Mouse (Mus musculus): Measurements from ENCODE around the gene Cuedc2.

Gene Cuedc2

GRCm38 (mm10) chr19:46338942-46339286 is 412 bp upstream of the Cuedc2 start:
- no peak for DNase-seq

- no peak for DNase-seq
Measured at GRCm38 (mm10) chr19:46337719-46338330, 677 bp downstream of the Cuedc2 start.

- DNase-seq: no peak
Measured at GRCm38 (mm10) chr19:46333906-46334305, 4.6 kb downstream of the Cuedc2 start.

- no peak for DNase-seq
Measured at GRCm38 (mm10) chr19:46332721-46333339, 5.7 kb downstream of the Cuedc2 start.

DNA sequence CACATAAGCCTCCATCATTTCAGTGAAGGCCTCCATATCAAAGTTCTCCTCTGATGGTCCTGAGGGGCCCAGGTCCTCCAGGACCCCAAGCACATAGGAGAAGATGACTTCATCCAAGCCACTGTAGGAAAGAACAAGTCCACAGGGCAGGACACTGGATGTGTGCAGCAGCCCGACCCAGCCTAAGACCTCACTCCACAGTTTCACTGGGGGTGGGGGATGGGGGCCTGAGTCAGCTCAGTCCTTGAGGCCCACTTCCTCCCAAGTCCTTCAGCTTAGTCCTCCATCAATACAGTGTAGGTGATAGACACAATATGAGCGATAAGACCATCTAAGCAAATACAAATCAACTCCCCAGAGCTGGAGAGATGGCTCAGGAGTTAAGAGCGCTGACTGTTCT is 6.6 kb downstream of the Cuedc2 start:
- DNase-seq: no peak

GRCm38 (mm10) chr19:46331326-46331725 is 7.2 kb downstream of the Cuedc2 start:
- no peak for DNase-seq

DNA sequence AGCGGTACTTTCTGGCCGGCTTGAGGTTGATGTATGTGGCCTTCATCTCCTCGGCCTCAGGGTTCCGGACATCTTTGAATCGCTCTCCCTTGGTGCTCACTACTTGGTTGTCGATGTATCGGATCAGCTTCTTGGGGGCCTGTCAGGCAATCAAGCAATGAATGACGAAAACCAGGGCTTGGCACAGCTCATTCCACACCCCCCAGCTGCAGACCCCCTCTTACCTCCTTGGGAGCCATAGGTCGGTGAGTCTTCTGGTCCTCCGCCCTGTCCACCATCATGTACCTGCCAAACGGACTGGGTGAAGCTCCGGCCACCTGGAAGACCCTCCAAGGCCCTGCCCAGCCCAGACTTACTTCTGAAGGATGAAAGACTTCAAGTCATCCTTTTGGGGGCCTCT is 7.8 kb downstream of the Cuedc2 start:
- DNase-seq: no peak

DNA sequence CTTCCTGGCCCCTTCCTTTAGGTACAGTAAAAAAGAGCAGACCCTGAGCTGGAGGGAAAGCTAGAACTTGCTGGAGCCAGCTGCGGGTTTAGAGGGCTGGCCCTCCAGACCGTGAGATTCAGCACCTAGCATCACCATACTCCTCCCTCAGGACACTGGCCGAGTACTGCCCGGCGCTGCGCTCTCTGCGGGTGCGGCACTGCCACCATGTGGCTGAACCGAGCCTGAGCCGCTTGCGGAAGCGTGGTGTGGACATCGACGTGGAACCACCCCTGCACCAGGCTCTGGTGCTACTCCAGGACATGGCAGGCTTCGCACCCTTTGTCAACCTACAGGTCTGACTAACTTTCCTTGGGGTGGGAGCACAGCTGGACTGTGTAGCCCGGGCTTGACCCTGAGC is 8.6 kb downstream of the Cuedc2 start:
- peak; percentile 93 for DNase-seq

GRCm38 (mm10) chr19:46329031-46329641 is 9.4 kb downstream of the Cuedc2 start:
- DNase-seq: peak; percentile 56

- DNase-seq: peak; percentile 99
Measured at GRCm38 (mm10) chr19:46328081-46329030, 10.1 kb downstream of the Cuedc2 start, which contains the start of gene Fbxl15. Gene Fbxl15 (plus strand): TSS chr19:46328184.

DNA sequence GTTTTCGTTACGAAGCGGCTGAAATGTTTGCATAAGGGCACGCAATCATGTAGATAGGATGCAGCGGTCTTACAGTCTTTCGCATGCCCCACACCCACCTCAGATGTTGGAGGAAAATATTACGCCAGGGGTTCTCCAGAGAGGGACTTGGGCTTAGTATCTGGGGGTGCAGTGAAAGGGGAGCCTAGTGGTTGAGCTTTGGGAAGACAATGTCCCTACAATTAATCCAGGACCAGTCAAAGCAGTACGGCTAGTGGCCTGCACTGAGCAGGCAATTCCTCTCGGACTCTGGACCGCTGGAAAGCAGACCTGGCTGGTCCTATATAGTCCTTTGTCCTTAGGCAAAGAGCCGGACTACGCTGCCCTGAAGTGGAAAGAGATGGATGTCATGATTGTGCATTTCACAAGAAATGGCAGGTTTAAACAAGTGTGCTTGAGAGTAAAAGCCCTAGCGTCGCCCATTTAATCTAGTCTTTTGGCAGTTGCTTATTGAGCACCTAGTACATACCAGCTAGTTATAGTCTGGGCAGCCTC is 10.9 kb downstream of the Cuedc2 start:
- no peak for DNase-seq

DNA sequence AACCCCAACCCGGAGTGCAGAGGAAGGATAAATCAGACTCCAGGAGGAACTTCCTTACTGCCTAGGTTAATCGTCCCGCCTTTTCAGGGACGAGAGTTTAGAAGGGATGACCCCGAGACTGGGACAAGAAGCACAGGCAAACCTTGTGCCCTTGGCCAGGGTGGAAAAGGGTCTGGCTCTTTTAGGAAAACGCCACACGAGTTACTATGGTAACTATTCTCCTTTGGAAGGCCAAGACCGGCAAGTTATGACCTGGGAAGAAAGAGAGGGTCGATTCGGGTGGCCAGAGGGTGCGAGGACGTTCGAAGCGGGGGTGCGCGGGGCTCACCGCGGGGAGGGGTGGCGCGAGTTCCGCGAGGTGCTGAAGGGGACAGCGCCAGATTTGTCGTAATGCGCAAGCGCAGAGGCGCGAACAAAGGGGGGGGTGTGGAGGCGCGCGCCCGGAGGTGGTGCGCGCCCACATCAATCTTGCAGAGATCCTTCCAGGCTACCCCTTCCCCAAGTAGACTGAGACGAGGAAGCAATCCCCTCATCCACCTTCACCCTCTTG is 11.7 kb downstream of the Cuedc2 start, which contains the start of gene Psd:
Gene Psd, minus strand, starts transcription at position 401 of the 550 bp plus-strand sequence.
- peak; percentile 75 for DNase-seq

DNA sequence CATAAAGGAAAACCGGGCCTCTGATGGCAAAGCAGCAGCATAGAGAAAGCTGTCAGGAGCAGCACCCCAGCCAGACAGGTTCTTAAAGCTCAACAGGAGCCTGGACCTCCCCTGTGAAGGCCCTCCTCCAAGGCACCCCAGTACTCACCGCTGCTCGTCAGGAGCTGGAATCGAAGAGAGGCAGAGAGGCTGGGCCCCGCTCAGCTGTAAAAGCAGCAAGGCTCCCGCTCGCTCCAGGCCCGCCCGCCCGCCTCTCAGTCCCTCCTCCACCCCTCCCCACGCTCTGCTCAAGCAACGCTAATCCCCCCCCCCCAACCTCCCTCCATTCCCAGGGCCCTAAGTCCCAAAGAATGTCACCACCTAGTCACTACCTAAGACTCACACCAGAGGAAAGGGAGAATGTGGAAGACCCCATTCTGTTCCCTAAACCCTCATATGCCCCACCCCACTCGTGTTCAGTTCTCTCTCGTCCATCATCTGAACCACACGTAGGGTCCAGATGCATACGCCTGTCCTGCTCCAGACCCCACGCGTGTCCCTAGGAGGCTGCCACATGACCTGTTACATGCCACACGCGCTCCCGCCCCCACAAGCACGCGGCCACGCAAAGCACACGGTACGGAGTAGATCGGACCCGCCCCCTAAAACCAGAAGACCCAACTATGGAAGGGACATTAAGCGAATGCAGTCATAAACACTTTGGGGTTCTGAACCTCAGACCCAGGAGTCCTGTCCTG is 12.3 kb downstream of the Cuedc2 start:
- DNase-seq: no peak

DNA sequence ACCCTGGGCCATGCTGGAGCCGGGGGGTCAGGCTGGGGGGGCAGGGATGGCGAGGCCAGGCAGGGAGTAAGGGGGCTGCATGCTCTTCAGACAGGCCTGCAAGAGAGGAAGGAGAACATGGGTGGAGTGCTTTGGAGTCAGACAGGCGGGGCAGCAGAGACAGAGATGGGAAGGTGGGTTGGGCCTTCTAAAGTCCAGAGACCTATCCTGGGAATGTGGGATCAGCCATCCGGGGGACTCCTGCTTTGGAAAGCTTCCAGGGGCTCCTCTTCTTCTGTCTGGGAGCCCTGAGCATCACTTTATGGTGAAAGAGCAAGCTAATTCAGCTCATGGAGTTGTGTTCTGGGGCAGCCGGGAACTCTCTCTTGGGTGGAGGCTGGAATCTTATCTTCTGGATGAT is 13.6 kb downstream of the Cuedc2 start:
- no peak for DNase-seq

GRCm38 (mm10) chr19:46324366-46324765 is 14.1 kb downstream of the Cuedc2 start:
- DNase-seq: no peak

DNA sequence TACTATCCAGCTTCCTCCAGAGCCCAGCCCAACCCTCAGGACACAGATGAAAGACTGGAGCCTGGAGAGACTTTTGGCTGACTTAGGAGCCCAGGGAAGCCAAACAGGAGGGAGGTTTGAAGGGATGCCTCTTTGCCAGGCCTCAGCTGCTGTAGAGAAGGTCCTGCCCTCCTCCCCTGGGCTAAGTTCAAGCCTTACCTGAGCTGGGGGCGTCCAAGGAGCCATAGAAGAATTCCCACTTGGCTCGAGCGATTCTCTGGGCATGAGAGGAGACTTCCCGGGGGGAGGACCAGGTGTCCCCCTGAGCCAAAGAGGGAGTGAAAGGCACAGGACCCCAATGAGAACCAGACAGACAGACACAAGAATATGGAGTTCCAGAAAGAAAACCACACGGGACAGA is 14.8 kb downstream of the Cuedc2 start:
- no peak for DNase-seq

DNA sequence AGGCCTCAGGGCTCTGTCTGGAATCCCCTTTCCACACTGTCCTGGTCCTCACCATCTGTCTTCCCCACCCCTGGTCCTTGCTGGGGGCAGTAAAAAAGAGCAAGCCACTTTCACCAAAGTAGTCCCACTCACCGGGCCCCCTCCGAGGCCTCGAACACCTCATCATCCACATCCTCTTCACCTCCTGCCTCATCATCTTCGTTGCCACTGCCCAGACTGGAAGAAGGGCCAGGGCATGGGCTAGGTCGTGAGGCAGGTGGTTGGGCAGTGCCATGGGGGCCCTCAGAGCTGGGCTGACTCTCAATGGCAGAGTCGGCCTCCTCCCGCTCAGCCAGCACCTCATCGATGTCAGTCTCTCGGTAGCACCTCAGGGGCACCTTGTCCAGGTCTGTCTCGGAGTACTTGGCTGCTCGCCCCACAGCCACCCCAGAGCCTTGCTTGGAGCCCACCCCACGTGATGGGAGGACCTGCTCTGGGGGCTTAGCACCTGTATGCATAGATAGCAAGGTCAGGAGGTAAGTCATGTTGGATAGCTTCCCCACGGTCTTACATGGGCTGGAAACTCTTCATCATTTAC is 15.4 kb downstream of the Cuedc2 start:
- DNase-seq: no peak

DNA sequence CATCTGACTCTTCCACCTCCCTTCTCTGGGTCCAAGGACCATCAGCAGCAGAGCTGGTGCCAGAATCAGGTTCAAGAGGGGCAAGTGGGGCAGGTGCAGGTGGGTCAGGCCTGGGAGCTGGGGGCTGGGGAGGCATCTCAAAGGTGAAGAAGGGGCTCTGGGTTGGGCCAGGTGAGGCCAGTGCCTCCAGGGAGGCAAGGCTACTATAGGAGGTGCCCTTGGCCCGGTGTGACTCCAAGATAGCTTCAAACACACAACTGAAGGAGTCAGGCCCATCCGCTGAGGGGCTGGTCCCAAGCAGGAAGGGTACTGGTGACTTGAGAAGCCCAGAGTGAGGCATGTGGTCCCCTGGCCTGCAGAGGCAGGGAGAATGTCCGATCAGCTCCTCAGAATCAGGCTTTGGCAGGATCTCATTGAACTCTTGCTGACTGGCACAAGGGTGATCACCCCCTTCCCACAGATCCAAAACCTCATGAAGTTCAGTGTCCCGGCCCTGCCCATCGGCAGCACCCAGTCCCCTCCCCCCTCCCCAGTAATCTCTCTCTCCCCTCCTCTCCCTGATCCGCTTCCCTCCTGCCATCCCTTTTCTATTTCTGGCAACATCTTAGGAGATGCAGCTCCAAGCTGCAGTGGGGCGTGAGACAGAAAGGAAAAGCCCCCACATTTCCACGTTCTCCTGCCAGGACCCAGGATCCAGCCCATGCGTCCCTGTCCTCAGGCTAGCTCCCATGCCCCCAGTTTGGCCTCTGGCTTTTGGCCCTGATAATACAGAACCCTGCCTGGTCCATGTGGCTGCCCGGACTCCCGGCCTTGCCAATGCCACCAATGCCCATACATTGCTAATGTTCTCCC is 16.1 kb downstream of the Cuedc2 start:
- no peak for DNase-seq

- no peak for DNase-seq
Measured at GRCm38 (mm10) chr19:46321101-46321943, 17.2 kb downstream of the Cuedc2 start.

Measured in kidney, postnatal 14 days (tissue).